Mouse (Mus musculus) gastrocnemius, adult 8-10 months (tissue): Measurements from ENCODE around the gene Vcam1. TPM values are rescaled to one million over a fixed set of nuclear protein-coding genes. Genes with fewer than 3 reads are reported as not detected.

ENCODE experiments used
- DNase-seq, 2 experiments: peaks; one replicate each; pipeline ENCODE4 v3.0.0; 2022; ENCODE audit warnings: low spot score in 2 of 2
- total RNA-seq, 4 experiments: library from RNA; stranded (reverse); gene quantifications; 2 replicates each; pipeline ENCODE4 v1.2.4; 2022

Gene Vcam1
- total RNA-seq, 4 experiments from 2014 or later = 1.4 to 2.3 (median 2.0) TPM

- DNase-seq = no peak
These were observed 37.8 kb downstream of the Vcam1 start for GRCm38 (mm10) chr3:116091706-116092105.

DNA sequence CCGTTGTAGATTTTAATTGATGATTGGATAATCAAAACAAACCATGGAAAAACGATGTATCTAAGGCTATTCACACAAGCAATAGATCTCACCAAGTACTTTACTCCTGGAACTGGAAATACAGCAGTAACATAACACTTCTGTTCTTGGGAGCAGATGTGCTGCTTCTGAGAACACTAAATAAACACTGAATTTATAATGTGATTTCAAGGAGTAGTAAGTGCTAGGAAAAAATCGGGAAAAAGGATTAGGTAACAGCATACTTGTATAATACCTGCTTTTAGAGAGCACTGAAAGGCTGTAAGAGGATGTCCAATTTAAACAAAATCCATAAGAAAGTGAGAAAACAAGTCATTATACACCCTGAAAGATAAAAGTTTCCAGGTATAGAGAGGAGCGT lies 43.5 kb downstream of the Vcam1 start:
- no peak for DNase-seq

- peak in 1 of 2 experiments; percentile 4 for DNase-seq
These were observed 48.4 kb downstream of the Vcam1 start for GRCm38 (mm10) chr3:116080939-116081676.

GRCm38 (mm10) chr3:116080166-116080788 lies 49.2 kb downstream of the Vcam1 start:
- DNase-seq = no peak

DNA sequence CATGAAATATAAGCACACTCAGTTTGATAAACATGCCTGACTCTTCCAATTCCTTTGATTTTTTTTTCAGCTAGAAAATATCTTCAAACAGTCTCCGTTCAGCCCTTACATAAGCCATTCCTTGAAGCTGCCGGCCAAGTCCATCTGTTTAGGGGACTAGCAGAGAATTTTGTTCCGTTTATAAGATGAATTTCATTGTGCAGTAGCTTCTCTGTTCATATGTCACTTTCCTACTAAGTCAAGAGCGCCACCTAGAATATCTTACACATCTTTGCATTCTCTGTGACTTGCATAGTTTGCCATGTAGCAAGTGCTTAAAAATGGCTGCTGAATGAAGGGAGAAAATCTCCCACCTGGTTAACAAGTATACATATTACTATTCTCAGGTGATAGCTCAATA lies 51.0 kb downstream of the Vcam1 start:
- DNase-seq = no peak

- DNase-seq = no peak
These were observed 52.7 kb downstream of the Vcam1 start for GRCm38 (mm10) chr3:116076739-116077138.

GRCm38 (mm10) chr3:116072584-116072983 lies 56.9 kb downstream of the Vcam1 start:
- no peak for DNase-seq

GRCm38 (mm10) chr3:116062141-116062540 lies 67.3 kb downstream of the Vcam1 start:
- DNase-seq = no peak

- no peak for DNase-seq
These were observed 69.2 kb downstream of the Vcam1 start for GRCm38 (mm10) chr3:116060320-116060719.

Other genes with a start within 250 kb of the Vcam1 start
- gene Dph5, start 241.9 kb downstream of the Vcam1 start, total RNA-seq = 1 to 10 TPM; 5.5 to 8.0 (median 7.2) TPM
- gene Slc30a7, start 122.3 kb downstream of the Vcam1 start, total RNA-seq = 1 to 10 TPM; 2.2 to 6.9 (median 4.5) TPM
- 10 to 100 TPM; 12.5 to 17.6 (median 15.5) TPM for gene Extl2, start 122.2 kb downstream of the Vcam1 start, total RNA-seq
- gene Gpr88, start 123.8 kb upstream of the Vcam1 start, total RNA-seq = not detected